Mouse (Mus musculus) left cerebral cortex, adult 18-20 months (tissue): ENCODE results near the gene Apoe. TPM values are rescaled to one million over a fixed set of nuclear protein-coding genes. Genes with fewer than 3 reads are reported as not detected.
"Not testable (repeated sequence)": the region's sequence is repeated elsewhere in the genome, so short reads cannot be mapped to it uniquely, and the experiment has no call there.

Source experiments
- DNase-seq, 2 experiments: peaks; one replicate each; pipeline ENCODE4 v3.0.0; 2021 to 2022; ENCODE audit warnings: low spot score in 2 of 2, mixed read lengths in 1 of 2
- total RNA-seq, 2 experiments: library from RNA; stranded (reverse); gene quantifications; 2 replicates each; pipeline ENCODE4 v1.2.3; 2021

The Apoe gene
- total RNA-seq, 2 experiments from 2014 or later, result 1,855 to 2,066 TPM

- no peak for DNase-seq
Observed at GRCm38 (mm10) chr7:19694336-19695212, 4.4 kb downstream of the Apoe start.

- DNase-seq, result no peak
Observed at GRCm38 (mm10) chr7:19693421-19693820, 5.6 kb downstream of the Apoe start.

- no peak for DNase-seq
Observed at GRCm38 (mm10) chr7:19691873-19692865, 6.8 kb downstream of the Apoe start, which contains the start of gene Apoc1. TSS of gene Apoc1 (minus strand) at chr7:19692660.

- DNase-seq, result no peak
Observed at GRCm38 (mm10) chr7:19691434-19691833, 7.6 kb downstream of the Apoe start.

- DNase-seq, result no peak
Observed at GRCm38 (mm10) chr7:19690845-19691244, 8.1 kb downstream of the Apoe start.

- DNase-seq, result no peak
Observed at GRCm38 (mm10) chr7:19688611-19689010, 10.4 kb downstream of the Apoe start.

- DNase-seq, result no peak
Observed at GRCm38 (mm10) chr7:19688101-19688500, 10.9 kb downstream of the Apoe start.

GRCm38 (mm10) chr7:19686927-19687583 is 11.9 kb downstream of the Apoe start:
- DNase-seq, result not testable (repeated sequence)

- DNase-seq, result no peak
Observed at GRCm38 (mm10) chr7:19686521-19686920, 12.5 kb downstream of the Apoe start.

GRCm38 (mm10) chr7:19685374-19685773 is 13.6 kb downstream of the Apoe start:
- DNase-seq, result no peak

GRCm38 (mm10) chr7:19683771-19684201 is 15.2 kb downstream of the Apoe start:
- no peak for DNase-seq

- DNase-seq, result no peak
Observed at GRCm38 (mm10) chr7:19682979-19683378, 16.0 kb downstream of the Apoe start.

- DNase-seq, result no peak
Observed at GRCm38 (mm10) chr7:19681202-19681694, 17.7 kb downstream of the Apoe start, which contains the start of the genes Gm44805 and Apoc4. TSS of gene Gm44805 (minus strand) at chr7:19681423. TSS of gene Apoc4 (minus strand) at chr7:19681479.

- DNase-seq, result no peak
Observed at GRCm38 (mm10) chr7:19680702-19681101, 18.3 kb downstream of the Apoe start.

GRCm38 (mm10) chr7:19678901-19679300 is 20.1 kb downstream of the Apoe start:
- no peak for DNase-seq

- no peak for DNase-seq
Observed at GRCm38 (mm10) chr7:19677872-19678271, 21.1 kb downstream of the Apoe start, which contains the start of gene Apoc2. TSS of gene Apoc2 (minus strand) at chr7:19677941.

- DNase-seq, result no peak
Observed at GRCm38 (mm10) chr7:19676662-19677061, 22.3 kb downstream of the Apoe start.

GRCm38 (mm10) chr7:19675824-19676223 is 23.2 kb downstream of the Apoe start:
- DNase-seq, result no peak

- no peak for DNase-seq
Observed at GRCm38 (mm10) chr7:19673083-19673699, 25.8 kb downstream of the Apoe start.

GRCm38 (mm10) chr7:19671511-19671910 is 27.5 kb downstream of the Apoe start:
- DNase-seq, result no peak
